Mouse (Mus musculus): Measurements from ENCODE around the gene Mrpl36. TPM values are rescaled to one million over a fixed set of nuclear protein-coding genes. Genes with fewer than 3 reads are reported as not detected.

Gene Mrpl36
- polyA plus RNA-seq, 1 experiment from 2014 or later: 173 TPM

DNA sequence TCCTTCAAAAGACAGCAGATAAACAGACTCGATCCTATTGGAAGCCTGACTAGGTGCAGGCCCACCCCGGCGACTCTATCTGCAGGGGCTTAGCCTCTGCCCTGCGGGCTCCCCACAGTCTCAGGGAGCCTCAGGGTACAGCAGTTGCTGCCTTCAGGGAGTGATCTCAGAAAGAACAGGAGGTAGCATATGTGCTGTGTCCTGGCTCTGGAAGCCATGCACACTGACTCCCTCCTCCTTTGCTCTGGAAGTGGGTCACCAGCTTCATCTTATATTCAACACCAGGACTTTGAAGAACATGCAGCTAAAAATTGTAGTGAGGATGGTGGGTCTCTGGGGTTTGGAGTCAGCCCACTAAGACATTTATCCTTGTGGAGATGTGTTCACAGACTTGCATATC lies 45.1 kb downstream of the Mrpl36 start:
- H3K27me3 ChIP-seq (ENCODE audit: control insufficient read depth, insufficient read depth, low read length): no peaks in the 10 kb centered on the region
- ATAC-seq (ENCODE audit: insufficient number of reproducible peaks, insufficient read depth, low FRiP score, low read depth): no peak
- no peak overlapping the region for H3K4me3 ChIP-seq (ENCODE audit: control insufficient read depth in 1 of 2, insufficient read depth in 1 of 2, low read depth in 1 of 2, low read length in 2 of 2)
- 54% methylated on average over 4 of the region's 4 CpGs for WGBS
- H3K4me1 ChIP-seq (ENCODE audit: control insufficient read depth in 2 of 2, insufficient read depth in 2 of 2, low read length in 2 of 2): no peaks in the 10 kb centered on the region
- no peaks in the 10 kb centered on the region for H3K9me3 ChIP-seq (ENCODE audit: control insufficient read depth, low read length)
- no peak overlapping the region for H3K9ac ChIP-seq (ENCODE audit: low read length)
- H3K36me3 ChIP-seq (ENCODE audit: control insufficient read depth, insufficient read depth, low read length): no peaks in the 10 kb centered on the region
- H3K27ac ChIP-seq (replicated peaks in 1 of 2; ENCODE audit: control insufficient read depth in 1 of 2, insufficient read depth in 1 of 2, low read depth in 2 of 2, low read length in 2 of 2): no peak overlapping the region
- H3K4me2 ChIP-seq (ENCODE audit: low read length): no peak overlapping the region

DNA sequence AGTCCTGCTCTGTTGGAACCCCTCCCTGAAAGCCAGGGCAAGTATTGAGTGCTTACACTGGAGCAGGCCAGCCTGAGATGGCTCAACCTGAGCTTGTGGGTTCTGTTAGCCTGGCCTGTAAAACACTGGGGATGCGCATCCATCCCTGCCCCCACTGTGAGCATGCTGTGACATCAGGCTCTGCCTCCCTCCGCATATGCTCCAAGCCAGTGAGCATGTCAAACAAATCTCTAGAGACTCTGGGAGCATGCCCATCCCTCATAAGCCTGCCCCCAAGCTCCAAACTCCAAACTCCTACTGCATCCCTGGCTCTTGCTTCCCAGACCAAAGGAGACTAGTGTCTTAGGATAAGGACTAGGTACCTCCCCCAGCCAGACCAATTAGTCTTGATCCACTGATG lies 46.3 kb downstream of the Mrpl36 start:
- H3K27me3 ChIP-seq (ENCODE audit: control insufficient read depth, insufficient read depth, low read length): no peaks in the 10 kb centered on the region
- no peak overlapping the region for H3K4me3 ChIP-seq (ENCODE audit: control insufficient read depth in 1 of 2, insufficient read depth in 1 of 2, low read depth in 1 of 2, low read length in 2 of 2)
- no peaks in the 10 kb centered on the region for H3K9me3 ChIP-seq (ENCODE audit: control insufficient read depth, low read length)
- H3K27ac ChIP-seq (replicated peaks in 1 of 2; ENCODE audit: control insufficient read depth in 1 of 2, insufficient read depth in 1 of 2, low read depth in 2 of 2, low read length in 2 of 2): no peak overlapping the region
- 87% methylated on average over 2 of the region's 2 CpGs for WGBS
- H3K9ac ChIP-seq (ENCODE audit: low read length): no peak overlapping the region
- ATAC-seq (ENCODE audit: insufficient number of reproducible peaks, insufficient read depth, low FRiP score, low read depth): no peak
- H3K36me3 ChIP-seq (ENCODE audit: control insufficient read depth, insufficient read depth, low read length): no peaks in the 10 kb centered on the region
- no peak overlapping the region for H3K4me2 ChIP-seq (ENCODE audit: low read length)
- no peaks in the 10 kb centered on the region for H3K4me1 ChIP-seq (ENCODE audit: control insufficient read depth in 2 of 2, insufficient read depth in 2 of 2, low read length in 2 of 2)

DNA sequence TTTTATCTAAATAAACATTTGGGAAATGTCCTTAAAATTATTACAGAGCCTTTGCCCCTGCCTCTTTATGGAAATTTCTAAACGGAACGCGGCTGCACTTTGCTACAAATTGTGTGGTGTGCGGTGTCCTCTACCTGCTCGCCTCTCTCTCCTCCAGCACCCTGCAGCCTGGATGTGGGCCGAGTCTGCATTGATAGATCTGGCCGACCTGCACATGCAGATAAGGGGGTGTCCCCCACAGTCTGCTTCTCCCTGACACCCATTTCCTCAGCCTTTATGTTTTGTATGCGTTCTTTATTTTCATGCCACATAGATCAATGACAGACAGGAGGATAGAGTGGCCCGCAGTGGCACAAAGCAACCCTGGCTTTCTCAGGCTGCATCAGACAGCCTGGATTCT lies 49.3 kb downstream of the Mrpl36 start:
- Histone ChIP-seq H3K27me3 (ENCODE audit: control insufficient read depth, insufficient read depth, low read length) (no peaks in the 10 kb centered on the region), H3K4me1 (ENCODE audit: control insufficient read depth in 2 of 2, insufficient read depth in 2 of 2, low read length in 2 of 2) (no peaks in the 10 kb centered on the region), H3K9ac (ENCODE audit: low read length) (no peak overlapping the region), H3K36me3 (ENCODE audit: control insufficient read depth, insufficient read depth, low read length) (no peaks in the 10 kb centered on the region), H3K4me3 (ENCODE audit: control insufficient read depth in 1 of 2, insufficient read depth in 1 of 2, low read depth in 1 of 2, low read length in 2 of 2) (no peak overlapping the region), H3K27ac (replicated peaks in 1 of 2; ENCODE audit: control insufficient read depth in 1 of 2, insufficient read depth in 1 of 2, low read depth in 2 of 2, low read length in 2 of 2) (no peak overlapping the region), H3K4me2 (ENCODE audit: low read length) (no peak overlapping the region), H3K9me3 (ENCODE audit: control insufficient read depth, low read length) (no peaks in the 10 kb centered on the region)
- no peak for ATAC-seq (ENCODE audit: insufficient number of reproducible peaks, insufficient read depth, low FRiP score, low read depth)
- 81% methylated on average over 9 of the region's 9 CpGs for WGBS

Other genes with a start within 250 kb of the Mrpl36 start
- 43.3 and 47.3 TPM in 2 replicates for gene Irx4, start 68.0 kb upstream of the Mrpl36 start, polyA plus RNA-seq (2014; fragmentation: Nextera tagmentation; extraction: Ambion mirVana)
- gene Ndufs6, start within 50 bp of the Mrpl36 start, polyA plus RNA-seq (2014; fragmentation: Nextera tagmentation; extraction: Ambion mirVana): 792 and 837 TPM in 2 replicates
- 15.4 and 19.1 TPM in 2 replicates for gene Lpcat1, start 138.7 kb downstream of the Mrpl36 start, polyA plus RNA-seq (2014; fragmentation: Nextera tagmentation; extraction: Ambion mirVana)
- gene Slc6a3, start 208.2 kb downstream of the Mrpl36 start, polyA plus RNA-seq (2014; fragmentation: Nextera tagmentation; extraction: Ambion mirVana): 0.05 and 0.09 TPM in 2 replicates

All from heart, embryonic 14.5 days (tissue).